Mouse (Mus musculus) heart, embryonic 14.5 days (tissue): ENCODE results near the gene Morn1. TPM values are rescaled to one million over a fixed set of nuclear protein-coding genes. Genes with fewer than 3 reads are reported as not detected.
A peak's percentile ranks its signal among the peaks of the same experiment; 100 is the strongest.

Experiments
- ATAC-seq: fragments of 200-750 bp; cut with Nextera tagmentation; 2 replicates; pipeline ENCODE4 v1.8.0; 2017; ENCODE audit warnings: low read depth, moderate TSS enrichment; ENCODE audit not compliant: insufficient number of reproducible peaks, insufficient read depth, low FRiP score
- H3K27ac ChIP-seq, 2 experiments: fragments of 200-500 bp in 1 of 2; fragments of 300-500 bp in 1 of 2; sonication (generic) in 1 of 2; replicated peaks in 1 of 2; 2 replicates each; pipeline ENCODE4 v1.5.1; 2012 to 2014; ENCODE audit warnings: low read depth in 2 of 2, low read length in 2 of 2, control low read depth in 1 of 2, mild to moderate bottlenecking in 1 of 2, mixed read lengths in 1 of 2; ENCODE audit not compliant: control insufficient read depth in 1 of 2, insufficient read depth in 1 of 2
- H3K27me3 ChIP-seq: fragments of 300-500 bp; sonication (generic); 2 replicates; pipeline ENCODE4 v1.6.1; 2014; ENCODE audit warnings: mild to moderate bottlenecking, low read length, control low read depth; ENCODE audit not compliant: control insufficient read depth, insufficient read depth
- H3K36me3 ChIP-seq: fragments of 300-500 bp; sonication (generic); 2 replicates; pipeline ENCODE4 v1.6.1; 2014; ENCODE audit warnings: mild to moderate bottlenecking, control low read depth, low read length, mixed read lengths; ENCODE audit not compliant: control insufficient read depth, insufficient read depth
- H3K4me1 ChIP-seq, 2 experiments: fragments of 200-500 bp in 1 of 2; fragments of 300-500 bp in 1 of 2; sonication (generic) in 1 of 2; 2 replicates each; pipeline ENCODE4 v1.6.1; 2012 to 2014; ENCODE audit warnings: low read length in 2 of 2, control low read depth in 1 of 2, mixed read lengths in 1 of 2; ENCODE audit not compliant: control insufficient read depth in 2 of 2, insufficient read depth in 2 of 2
- H3K4me2 ChIP-seq: fragments of 300-500 bp; sonication (generic); 2 replicates; pipeline ENCODE4 v1.6.1; 2014; ENCODE audit warnings: mild to moderate bottlenecking, low read length
- H3K4me3 ChIP-seq, 2 experiments: fragments of 200-500 bp in 1 of 2; fragments of 300-500 bp in 1 of 2; sonication (generic) in 1 of 2; 2 replicates each; pipeline ENCODE4 v1.5.1; 2012 to 2014; ENCODE audit warnings: low read length in 2 of 2, mild to moderate bottlenecking in 2 of 2, control low read depth in 1 of 2, low read depth in 1 of 2, moderate library complexity in 1 of 2; ENCODE audit not compliant: control insufficient read depth in 1 of 2, insufficient read depth in 1 of 2
- H3K9ac ChIP-seq: fragments of 300-500 bp; sonication (generic); 2 replicates; pipeline ENCODE4 v1.6.1; 2014; ENCODE audit warnings: mild to moderate bottlenecking, low read length
- H3K9me3 ChIP-seq: fragments of 300-500 bp; sonication (generic); 2 replicates; pipeline ENCODE4 v1.6.1; 2016; ENCODE audit warnings: low read length, control low read depth; ENCODE audit not compliant: control insufficient read depth
- WGBS: fragments of 180-500 bp; shearing (Covaris S2); extraction: QIAGEN DNeasy Blood & Tissue Kit; methylation state at CpG from one replicate; pipeline ENCODE4 v1.1.7; 2014; 5-methylcytosine and 5-hydroxymethylcytosine counted together
- polyA plus RNA-seq: library from polyadenylated mRNA; unstranded; fragments of >200 nt; fragmentation: Nextera tagmentation; extraction: Ambion mirVana; gene quantifications from 2 replicates; pipeline ENCODE4 v1.2.1, GENCODE M21; 2014

Morn1 gene
- polyA plus RNA-seq, 1 experiment from 2014 or later = 2.5 TPM

- Histone ChIP-seq H3K27ac (peak overlapping the region; percentile 18 to 70; a peak in 2 of 4 replicates), H3K4me2 (no peak overlapping the region), H3K27me3 (no peaks in the 10 kb centered on the region), H3K9ac (no peak overlapping the region), H3K4me3 (no peak overlapping the region), H3K4me1 (peaks cover 57 to 66% of the 10 kb centered on the region in 2 experiments), H3K36me3 (no peaks in the 10 kb centered on the region), H3K9me3 (no peaks in the 10 kb centered on the region)
- 56% methylated on average over 5 of the region's 5 CpGs for WGBS
- ATAC-seq = no peak
These were observed 49.7 kb downstream of the Morn1 start for GRCm38 (mm10) chr4:155135909-155136585.

- H3K9ac ChIP-seq = no peak overlapping the region
- H3K9me3 ChIP-seq = no peaks in the 10 kb centered on the region
- ATAC-seq = no peak
- H3K27me3 ChIP-seq = no peaks in the 10 kb centered on the region
- peaks cover 52% of the 10 kb centered on the region in 2 experiments for H3K4me1 ChIP-seq
- no peak overlapping the region for H3K4me2 ChIP-seq
- 79% methylated on average over 7 of the region's 7 CpGs for WGBS
- no peak overlapping the region for H3K4me3 ChIP-seq
- H3K27ac ChIP-seq = no peak overlapping the region
- no peaks in the 10 kb centered on the region for H3K36me3 ChIP-seq
These were observed 51.5 kb downstream of the Morn1 start for GRCm38 (mm10) chr4:155137891-155138290.

GRCm38 (mm10) chr4:155138451-155138850, 52.1 kb downstream of the Morn1 start:
- H3K36me3 ChIP-seq = no peaks in the 10 kb centered on the region
- no peak overlapping the region for H3K4me3 ChIP-seq
- H3K9me3 ChIP-seq = no peaks in the 10 kb centered on the region
- H3K9ac ChIP-seq = no peak overlapping the region
- H3K27me3 ChIP-seq = no peaks in the 10 kb centered on the region
- ATAC-seq = no peak
- 90% methylated on average over 8 of the region's 8 CpGs for WGBS
- H3K4me1 ChIP-seq = peaks cover 48 to 50% of the 10 kb centered on the region in 2 experiments
- H3K27ac ChIP-seq = no peak overlapping the region
- H3K4me2 ChIP-seq = no peak overlapping the region

DNA sequence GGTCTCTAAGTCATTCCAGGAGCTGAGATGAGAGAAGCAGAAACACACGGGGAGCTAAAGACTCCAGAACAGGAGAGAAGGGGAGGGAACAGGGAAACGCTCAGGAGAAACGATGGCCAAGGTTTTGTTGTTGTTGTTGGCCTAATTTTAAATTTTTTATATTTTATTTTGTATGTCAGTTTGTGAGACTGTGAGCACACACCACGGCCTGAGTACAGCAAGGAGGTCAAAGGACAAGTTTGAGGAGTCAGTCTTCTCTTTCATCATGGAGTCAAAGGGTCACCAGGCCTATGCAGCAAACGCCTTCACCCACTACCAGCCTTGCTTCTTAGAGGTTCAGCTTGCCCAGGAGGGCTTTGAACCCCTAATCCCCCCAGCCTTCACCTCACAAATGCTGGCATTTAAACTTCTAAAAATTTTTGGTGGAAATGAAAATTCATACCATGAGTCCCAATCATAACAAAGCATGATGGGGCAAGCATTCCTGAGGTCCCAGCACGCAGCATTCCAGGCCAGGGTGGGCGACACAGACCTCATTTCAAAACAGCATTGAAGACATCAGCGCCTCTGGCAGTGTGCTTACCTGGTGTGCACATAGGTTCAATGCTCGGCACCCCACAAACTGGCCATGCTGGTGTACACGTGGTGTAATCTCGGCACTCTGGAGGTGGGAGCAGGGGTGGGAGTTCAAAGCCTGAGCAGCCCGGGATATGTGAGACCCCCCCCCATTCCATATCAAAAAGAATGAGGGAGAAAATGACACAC, 53.1 kb downstream of the Morn1 start:
- no peak for ATAC-seq
- Histone ChIP-seq H3K36me3 (no peaks in the 10 kb centered on the region), H3K4me3 (no peak overlapping the region), H3K4me1 (peaks cover 48 to 49% of the 10 kb centered on the region in 2 experiments), H3K9ac (no peak overlapping the region), H3K27ac (no peak overlapping the region), H3K27me3 (no peaks in the 10 kb centered on the region), H3K9me3 (no peaks in the 10 kb centered on the region), H3K4me2 (no peak overlapping the region)
- 84% methylated on average over 12 of the region's 12 CpGs for WGBS

DNA sequence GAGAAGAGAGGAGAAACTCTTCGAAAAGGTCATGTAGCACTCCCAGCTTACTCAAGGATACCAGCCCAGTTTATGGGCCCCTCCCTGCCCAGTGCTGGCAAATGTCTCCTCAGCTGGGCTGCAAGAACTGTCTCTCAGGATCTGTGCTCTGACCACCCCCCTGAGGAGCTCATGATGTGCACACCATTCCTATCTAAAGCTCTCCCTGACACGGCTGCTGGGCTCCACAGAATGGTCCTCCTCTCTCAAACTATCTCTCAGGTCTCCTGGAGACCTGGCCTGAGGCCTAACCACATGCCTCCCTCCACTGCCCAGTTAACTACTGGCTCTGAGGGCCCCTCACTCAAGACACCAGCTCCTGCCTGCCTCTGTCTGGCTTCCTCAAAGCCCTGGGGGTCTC, 53.8 kb downstream of the Morn1 start:
- no peak overlapping the region for H3K4me2 ChIP-seq
- no peaks in the 10 kb centered on the region for H3K9me3 ChIP-seq
- H3K4me1 ChIP-seq = peaks cover 46 to 48% of the 10 kb centered on the region in 2 experiments
- H3K4me3 ChIP-seq = no peak overlapping the region
- H3K36me3 ChIP-seq = no peaks in the 10 kb centered on the region
- no peaks in the 10 kb centered on the region for H3K27me3 ChIP-seq
- no peak overlapping the region for H3K9ac ChIP-seq
- H3K27ac ChIP-seq = no peak overlapping the region
- 43% methylated on average over 2 of the region's 2 CpGs for WGBS
- ATAC-seq = no peak

- H3K36me3 ChIP-seq = no peaks in the 10 kb centered on the region
- no peak for ATAC-seq
- no peak overlapping the region for H3K9ac ChIP-seq
- no peaks in the 10 kb centered on the region for H3K9me3 ChIP-seq
- H3K27ac ChIP-seq = no peak overlapping the region
- no peak overlapping the region for H3K4me2 ChIP-seq
- no peak overlapping the region for H3K4me3 ChIP-seq
- H3K27me3 ChIP-seq = no peaks in the 10 kb centered on the region
- peaks cover 40 to 42% of the 10 kb centered on the region in 2 experiments for H3K4me1 ChIP-seq
- 58% methylated on average over 12 of the region's 12 CpGs for WGBS
These were observed 54.5 kb downstream of the Morn1 start for GRCm38 (mm10) chr4:155140795-155141265.

- peak overlapping the region in 1 of 2 experiments; percentile 29; a peak in 1 of 4 replicates for H3K27ac ChIP-seq
- 88% methylated on average over 5 of the region's 5 CpGs for WGBS
These were observed 56.5 kb downstream of the Morn1 start for GRCm38 (mm10) chr4:155142836-155143235.

More at GRCm38 (mm10) chr4:155142836-155143235, 56.5 kb downstream of the Morn1 start:
- Histone ChIP-seq H3K27me3 (no peaks in the 10 kb centered on the region), H3K4me2 (no peak overlapping the region), H3K36me3 (no peaks in the 10 kb centered on the region), H3K9ac (no peak overlapping the region), H3K4me3 (no peak overlapping the region), H3K4me1 (peaks cover 32 to 38% of the 10 kb centered on the region in 2 experiments), H3K9me3 (no peaks in the 10 kb centered on the region)
- no peak for ATAC-seq
